Mouse (Mus musculus) v-Abl transformed pro-B cells (cell line): ENCODE results near the gene Bdh1.

Experiments used
- in situ Hi-C, 2 experiments: fragments of 400-800 bp; cut with MboI; formaldehyde crosslinking; loops; one replicate each; pipeline ENCODE4 v1.15.1; 2025; ENCODE audit not compliant: unreplicated experiment in 2 of 2

Gene Bdh1

DNA sequence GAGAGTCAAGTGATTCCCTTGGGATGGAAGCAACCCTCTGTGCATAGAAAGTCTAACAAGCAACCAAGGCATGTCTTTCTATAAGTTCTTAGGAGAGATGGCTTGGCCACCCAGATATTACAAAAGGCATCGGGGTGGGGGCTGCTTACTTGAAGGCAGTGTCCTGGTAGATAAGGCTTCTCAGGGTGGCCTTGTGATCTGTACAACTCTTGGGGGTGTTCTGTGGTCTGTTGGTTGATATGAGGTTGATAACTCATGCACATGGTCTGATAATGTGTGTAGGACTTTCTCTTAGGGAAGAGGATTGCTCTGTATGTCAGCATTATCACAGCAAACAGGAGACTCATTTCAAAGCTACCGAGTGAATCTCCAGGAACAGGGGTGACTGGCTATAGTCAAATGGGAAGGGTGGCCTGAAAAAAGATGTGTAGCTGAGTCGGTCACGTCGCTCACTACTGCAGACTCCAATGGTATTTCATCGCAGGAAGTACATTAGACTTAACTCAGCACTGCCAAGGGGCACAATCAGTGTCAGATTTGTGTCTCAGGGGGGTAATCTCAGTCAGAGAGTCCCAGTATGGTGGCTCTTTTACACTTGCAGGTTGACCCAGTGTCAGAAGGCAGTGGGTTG is 4.5 kb downstream of the Bdh1 start:
- in situ Hi-C loops, result no loop called here

GRCm38 (mm10) chr16:31428335-31428674 is 6.2 kb downstream of the Bdh1 start:
- in situ Hi-C loops, result no loop called here

- in situ Hi-C loops, result no loop called here
Measured at GRCm38 (mm10) chr16:31428675-31429470, 6.8 kb downstream of the Bdh1 start.

DNA sequence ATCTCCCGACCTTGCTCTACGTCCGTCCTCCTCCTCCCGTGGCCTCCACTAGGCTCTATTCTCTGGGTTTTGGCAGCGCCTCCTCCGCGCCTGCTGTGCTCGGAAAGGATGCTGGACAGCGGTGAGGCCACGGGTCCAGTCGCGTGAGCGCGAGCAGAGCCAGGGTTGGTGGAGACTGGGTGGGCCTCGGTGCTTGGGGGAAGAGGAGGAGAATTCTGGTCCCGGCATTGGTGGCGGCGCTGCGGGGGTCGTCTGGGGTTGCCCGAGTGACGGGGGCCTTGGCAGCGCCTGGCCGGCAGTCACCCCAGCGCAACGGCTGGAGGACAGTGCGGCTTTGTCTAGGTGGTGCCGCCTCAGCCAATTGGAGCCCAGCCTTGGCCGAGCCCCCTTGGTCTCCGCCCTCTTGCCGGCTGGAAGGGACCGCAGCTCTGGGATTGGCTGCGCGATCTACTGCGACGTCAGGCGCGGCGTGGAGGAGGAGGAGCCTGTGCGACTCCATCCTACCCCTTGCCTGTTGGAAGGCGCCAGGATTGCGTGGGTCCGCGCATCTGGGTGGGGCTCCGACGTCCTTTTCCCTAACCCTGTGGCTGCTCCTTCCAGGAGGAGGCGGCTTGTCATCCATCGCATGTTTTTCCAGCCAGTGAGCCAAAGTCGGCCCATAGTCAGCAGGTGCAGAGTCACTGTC is 7.5 kb downstream of the Bdh1 start:
- in situ Hi-C loops, result no loop called here

DNA sequence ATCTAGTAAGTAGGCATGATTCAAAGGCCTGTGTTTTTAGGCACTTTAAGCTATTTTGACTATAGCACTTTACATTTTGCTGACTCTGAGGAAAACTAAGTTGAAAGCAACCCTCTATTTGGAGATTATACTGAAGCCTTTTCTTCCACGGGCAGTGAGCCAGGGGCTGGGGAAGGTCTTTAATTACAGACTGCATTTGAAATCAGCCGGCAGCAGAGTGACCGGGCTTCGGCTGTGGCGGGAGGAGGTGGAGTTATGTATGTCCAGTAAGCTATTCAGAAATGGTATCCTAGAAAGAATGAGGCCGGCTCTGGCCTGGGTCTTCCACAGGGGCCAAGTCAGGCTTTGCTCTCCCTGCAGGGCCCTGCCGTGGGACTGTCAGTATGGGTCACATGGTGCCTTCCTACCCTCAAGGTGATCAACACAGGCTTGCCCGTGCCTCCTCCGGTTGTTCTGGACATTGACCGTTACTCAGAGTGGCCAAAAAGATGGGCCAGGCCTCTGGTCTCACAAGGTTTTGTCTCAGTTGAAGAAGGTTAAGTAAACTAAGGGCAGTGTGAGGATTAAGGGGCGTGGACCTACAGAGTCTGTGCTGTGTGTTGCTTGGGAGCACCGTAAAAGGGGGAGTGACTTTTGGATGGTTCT is 11.5 kb downstream of the Bdh1 start:
- in situ Hi-C loops, result no loop called here

- in situ Hi-C loops, result no loop called here
Measured at GRCm38 (mm10) chr16:31435146-31435545, 13.1 kb downstream of the Bdh1 start.

- in situ Hi-C loops, result no loop called here
Measured at GRCm38 (mm10) chr16:31436085-31436484, 14.0 kb downstream of the Bdh1 start.

DNA sequence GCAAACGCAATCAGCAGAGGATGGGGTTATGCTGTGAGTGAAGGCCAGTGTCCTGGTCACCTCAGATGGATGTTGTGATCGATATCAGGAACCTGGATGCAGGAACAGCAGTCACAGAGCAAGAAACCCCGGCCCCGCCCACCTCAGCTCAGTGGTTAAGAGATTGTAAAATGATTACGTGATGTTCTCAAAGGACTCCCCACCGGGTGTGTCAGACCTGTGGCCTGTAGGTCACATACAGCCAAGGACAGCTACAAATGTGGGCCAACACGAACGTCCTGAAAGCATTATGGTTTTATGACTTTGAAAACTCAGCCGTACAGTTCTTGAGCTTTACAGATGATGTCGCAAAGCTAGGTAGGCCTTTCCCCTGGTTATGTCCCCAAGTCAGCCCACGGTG is 15.3 kb downstream of the Bdh1 start:
- in situ Hi-C loops, result no loop called here

DNA sequence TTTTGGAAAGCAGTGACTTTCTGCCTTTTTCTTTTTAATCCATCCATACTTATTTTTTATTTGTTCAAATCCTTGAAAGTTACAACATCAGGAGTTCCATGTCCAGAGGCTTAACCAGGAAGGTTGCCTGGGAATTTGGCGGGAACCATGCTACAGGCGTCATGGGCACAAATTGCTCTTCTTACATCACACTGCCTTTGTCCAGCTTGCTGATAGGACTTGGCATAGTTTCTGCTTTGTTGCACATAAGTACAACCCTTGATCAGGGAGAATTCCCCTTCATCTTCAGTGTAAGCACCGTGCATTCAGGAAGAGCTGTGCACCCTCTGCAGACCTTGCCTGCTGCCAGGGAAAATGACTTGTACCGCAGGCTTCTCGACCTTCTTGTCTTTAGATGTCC is 17.4 kb downstream of the Bdh1 start:
- in situ Hi-C loops, result no loop called here

GRCm38 (mm10) chr16:31440046-31440445 is 18.0 kb downstream of the Bdh1 start:
- in situ Hi-C loops, result no loop called here

DNA sequence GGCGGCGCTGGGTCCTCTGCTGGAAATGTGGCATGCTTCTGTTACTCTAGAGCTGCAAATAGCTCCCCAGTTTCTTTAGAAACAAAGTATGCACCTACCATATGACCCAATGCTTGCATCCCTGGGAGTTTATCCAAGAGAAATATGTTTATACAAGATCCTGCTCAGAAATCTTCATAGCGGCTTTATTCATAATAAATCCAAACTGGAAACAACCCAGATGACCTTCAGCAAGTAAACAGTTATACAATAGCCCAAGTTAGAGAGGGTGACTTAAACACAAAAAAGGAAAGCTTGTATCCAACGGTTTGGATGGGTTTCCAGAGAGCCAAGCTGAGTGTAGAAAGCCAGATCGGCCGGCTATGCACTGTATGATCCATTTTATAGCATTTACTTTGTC is 22.4 kb downstream of the Bdh1 start:
- in situ Hi-C loops, result no loop called here

DNA sequence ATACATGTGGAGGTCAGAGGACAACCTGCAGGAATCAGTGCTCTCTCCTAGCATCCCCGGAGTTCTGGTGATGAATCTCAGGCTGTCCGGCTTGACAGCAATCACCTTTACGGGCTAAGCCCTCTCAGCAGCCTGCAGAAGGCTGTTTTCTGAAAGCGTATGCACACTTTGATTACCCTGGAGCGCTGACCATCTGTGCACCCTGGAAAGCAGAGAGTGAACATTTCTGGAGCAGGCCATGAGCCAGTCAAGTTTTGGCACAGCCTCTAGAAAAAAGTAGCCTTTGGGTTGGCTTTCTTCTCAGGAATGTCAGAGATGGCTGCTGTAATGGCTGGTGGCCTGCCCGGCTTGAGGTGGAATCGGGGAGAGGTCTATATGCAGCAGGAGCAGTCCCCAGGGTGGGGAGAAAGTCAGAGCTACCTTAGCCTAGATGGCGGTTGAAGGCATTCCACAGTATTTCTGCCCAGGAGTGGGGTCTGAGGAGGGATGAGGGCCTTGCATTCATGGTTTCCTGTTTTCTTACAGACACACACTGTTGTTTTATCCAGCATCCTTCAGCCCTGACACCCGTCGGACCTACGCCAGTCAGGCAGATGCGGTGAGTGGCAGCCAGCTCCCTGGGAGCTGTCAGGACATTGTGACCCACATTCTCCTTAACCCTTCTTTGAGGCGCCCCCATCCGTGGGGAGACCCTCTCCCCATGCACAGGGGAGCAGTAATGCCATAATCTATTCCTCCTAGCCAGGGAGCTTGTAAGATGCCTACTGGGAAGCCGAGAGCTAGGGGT is 24.2 kb downstream of the Bdh1 start:
- in situ Hi-C loops, result no loop called here

DNA sequence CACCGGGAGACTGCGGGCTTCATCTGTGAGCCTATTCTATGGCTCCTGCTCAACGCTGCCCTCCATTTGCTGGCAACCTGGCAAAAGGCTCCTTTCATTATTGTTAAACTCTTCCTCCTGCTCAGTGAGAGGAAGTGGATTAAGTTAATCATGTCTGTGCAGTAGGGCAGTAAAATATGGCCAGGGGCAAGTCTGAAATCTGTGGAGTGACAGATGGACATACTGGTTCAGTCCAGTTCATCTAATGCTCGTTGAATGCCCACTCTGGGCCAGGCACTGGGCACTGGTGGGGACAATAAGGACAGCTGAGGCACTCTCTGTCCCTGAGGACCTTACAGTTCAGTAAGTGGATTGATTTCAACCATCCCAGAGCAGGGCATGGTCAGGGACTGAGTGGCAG is 27.9 kb downstream of the Bdh1 start:
- in situ Hi-C loops, result no loop called here

DNA sequence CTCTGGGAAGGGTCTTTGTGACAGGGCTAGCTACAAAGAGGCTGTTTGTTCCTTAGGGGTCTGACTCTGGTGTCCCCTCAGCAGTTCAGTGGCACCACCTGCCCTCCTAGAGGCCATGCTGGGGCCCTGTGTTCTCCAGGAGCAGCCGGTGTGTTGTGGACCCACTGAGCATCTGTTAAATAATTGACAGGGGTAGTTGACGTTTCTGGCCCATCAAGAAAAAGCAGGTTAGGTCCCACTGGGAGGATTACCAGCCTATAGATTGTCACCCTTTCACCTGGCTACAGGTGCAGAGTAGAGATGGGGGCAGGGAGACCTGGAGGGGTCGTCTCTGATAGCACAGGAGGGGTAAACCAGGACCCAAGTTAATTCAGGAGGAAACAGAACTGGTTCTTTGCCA is 29.2 kb downstream of the Bdh1 start:
- in situ Hi-C loops, result no loop called here

DNA sequence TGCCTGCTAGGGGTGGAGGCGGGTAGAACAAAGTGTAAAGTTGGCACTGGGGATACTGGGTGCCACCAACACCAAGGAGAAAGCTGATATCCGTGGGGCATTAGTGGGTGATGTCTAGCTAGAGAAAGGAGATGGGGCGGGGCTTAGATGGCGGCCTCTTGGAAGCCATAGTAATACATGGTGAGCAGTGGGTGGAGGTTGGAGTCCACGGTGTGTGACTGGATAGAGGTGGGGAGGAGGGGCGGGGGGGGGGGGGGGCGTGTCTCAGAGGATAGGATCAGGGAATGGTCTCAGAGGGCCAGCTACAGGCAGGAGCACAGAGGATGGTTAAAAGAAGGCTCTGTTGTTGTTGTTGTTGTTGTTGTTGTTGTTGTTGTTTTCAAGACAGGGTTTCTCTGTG is 30.4 kb downstream of the Bdh1 start:
- in situ Hi-C loops, result no loop called here

- in situ Hi-C loops, result no loop called here
Measured at GRCm38 (mm10) chr16:31454013-31454412, 31.9 kb downstream of the Bdh1 start.

DNA sequence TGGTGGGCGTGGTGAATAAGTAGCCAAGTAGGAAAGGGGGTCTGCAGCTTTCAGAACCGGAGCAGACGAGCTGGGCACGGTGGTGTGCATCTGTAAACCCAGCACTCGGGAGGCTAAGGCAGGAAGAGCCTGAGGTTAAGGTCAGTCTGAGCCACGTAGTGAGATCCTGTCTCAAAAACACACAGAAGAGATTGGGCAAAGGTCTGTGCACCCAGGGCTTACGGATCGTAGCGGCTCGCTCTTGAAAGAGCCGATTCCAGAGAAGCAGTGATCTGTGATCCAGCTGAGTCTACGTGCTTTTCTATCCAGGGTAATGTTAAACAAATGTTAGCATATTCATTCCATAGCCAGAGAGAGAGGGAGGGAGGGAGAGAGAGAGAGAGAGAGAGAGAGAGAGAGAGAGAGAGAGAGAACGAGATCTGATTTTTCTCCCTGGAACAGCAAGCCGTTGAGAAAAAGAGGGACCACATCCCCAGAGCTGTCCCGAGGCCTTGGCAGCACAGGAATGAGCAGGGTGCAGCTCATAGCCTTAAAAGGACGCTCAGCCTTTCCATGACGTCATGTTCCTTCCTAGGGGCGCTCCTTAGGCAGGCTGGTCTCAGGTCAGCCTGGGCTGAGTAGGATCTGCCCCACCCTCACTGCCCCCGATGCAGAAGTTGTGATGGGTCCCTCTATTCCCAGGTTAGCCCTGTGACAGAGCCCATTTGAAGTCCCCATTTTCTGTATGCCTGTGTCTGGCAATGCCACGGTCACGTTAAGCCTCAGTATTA is 33.4 kb downstream of the Bdh1 start:
- in situ Hi-C loops, result loop anchor here (5.0 kb wide), 4 partner anchors 252 to 467 kb away; no protein-coding TSS in a partner anchor

GRCm38 (mm10) chr16:31458229-31458918 is 36.3 kb downstream of the Bdh1 start:
- in situ Hi-C loops, result loop anchor here (5.0 kb wide), 4 partner anchors 249 to 464 kb away; no protein-coding TSS in a partner anchor

- in situ Hi-C loops, result loop anchor here (5.0 kb wide), 4 partner anchors 247 to 462 kb away; no protein-coding TSS in a partner anchor
Measured at GRCm38 (mm10) chr16:31459968-31460461, 37.9 kb downstream of the Bdh1 start.
